Mouse (Mus musculus) ES-E14 (cell line): ENCODE results near the gene Arpc1b. TPM values are rescaled to one million over a fixed set of nuclear protein-coding genes. Genes with fewer than 3 reads are reported as not detected.

Experiments used
- DNase-seq: peaks from one replicate; pipeline ENCODE4 v3.0.0-alpha.2; 2013; ENCODE audit warnings: low read depth, low spot score
- H3K27ac ChIP-seq: 2 replicates; pipeline ENCODE4 v1.5.1; 2012; ENCODE audit warnings: low read depth, mild to moderate bottlenecking, low read length, moderate library complexity, mixed read lengths; ENCODE audit not compliant: poor library complexity, insufficient read depth, severe bottlenecking
- H3K36me3 ChIP-seq: 2 replicates; pipeline ENCODE4 v1.6.1; 2012; ENCODE audit warnings: mild to moderate bottlenecking, low read length, moderate library complexity, mixed read lengths; ENCODE audit not compliant: control insufficient read depth, poor library complexity, insufficient read depth, severe bottlenecking
- H3K4me1 ChIP-seq, 2 experiments: fragments of 150-350 bp in 1 of 2; sonication (generic) in 1 of 2; 2 replicates each; pipeline ENCODE4 v1.6.1; 2012; ENCODE audit warnings: low read length in 2 of 2, mild to moderate bottlenecking in 1 of 2, mixed read lengths in 1 of 2; ENCODE audit not compliant: control insufficient read depth in 2 of 2, insufficient read depth in 2 of 2, poor library complexity in 1 of 2
- H3K4me3 ChIP-seq, 2 experiments: fragments of 150-350 bp in 1 of 2; sonication (generic) in 1 of 2; 2 replicates each; pipeline ENCODE4 v1.5.1; 2012; ENCODE audit warnings: low read length in 2 of 2, low read depth in 1 of 2, mild to moderate bottlenecking in 1 of 2, mixed read lengths in 1 of 2; ENCODE audit not compliant: insufficient read depth in 1 of 2, poor library complexity in 1 of 2, severe bottlenecking in 1 of 2
- H3K9ac ChIP-seq: 2 replicates; pipeline ENCODE4 v1.6.1; 2012; ENCODE audit warnings: low read depth, mild to moderate bottlenecking, low read length, mixed read lengths; ENCODE audit not compliant: poor library complexity, insufficient read depth, severe bottlenecking
- H3K9me3 ChIP-seq: fragments of 150-350 bp; sonication (generic); 2 replicates; pipeline ENCODE4 v1.6.1; 2012; ENCODE audit warnings: low read depth, mild to moderate bottlenecking, low read length; ENCODE audit not compliant: control insufficient read depth, insufficient read depth
- CHD2 ChIP-seq: IDR thresholded peaks from 2 replicates; pipeline ENCODE4 v1.6.1; 2014; ENCODE audit warnings: mild to moderate bottlenecking, low read depth, low read length, inconsistent platforms
- HCFC1 ChIP-seq: IDR thresholded peaks from 2 replicates; pipeline ENCODE4 v1.6.1; 2012; ENCODE audit warnings: low read length, inconsistent platforms, borderline replicate concordance; ENCODE audit not compliant: insufficient read depth
- MAFK ChIP-seq: IDR thresholded peaks from 2 replicates; pipeline ENCODE4 v1.6.1; 2014; ENCODE audit warnings: mild to moderate bottlenecking, low read depth, low read length, inconsistent platforms; ENCODE audit not compliant: insufficient read depth
- ZC3H11A ChIP-seq: IDR thresholded peaks from 2 replicates; pipeline ENCODE4 v1.6.1; 2012; ENCODE audit warnings: low read depth, mild to moderate bottlenecking, inconsistent platforms, low read length, borderline replicate concordance
- ZNF384 ChIP-seq: IDR thresholded peaks from 2 replicates; pipeline ENCODE4 v1.6.1; 2012; ENCODE audit warnings: low read depth, low read length, inconsistent platforms
- in situ Hi-C, 2 experiments: fragments of 600-800 bp; cut with MboI; formaldehyde crosslinking; loops; one replicate each; pipeline ENCODE4 v1.15.1; 2025; ENCODE audit warnings: low sequenced_read_pairs in 2 of 2, inconsistent platforms in 1 of 2; ENCODE audit not compliant: unreplicated experiment in 2 of 2
- total RNA-seq: library from RNA; depleted of rRNA; stranded (reverse); fragments of 300-350 nt; gene quantifications from 2 replicates; pipeline ENCODE4 v1.2.3, GENCODE M21; 2012

The Arpc1b gene
- total RNA-seq, 1 experiment, result 249 TPM

GRCm38 (mm10) chr5:145114606-145115473 is 825 bp downstream of the Arpc1b start:
- H3K4me1 ChIP-seq, result peaks cover 2 to 12% of the 10 kb centered on the region in 2 experiments; a peak in 3 of 4 replicates
- H3K27ac ChIP-seq, result no peak overlapping the region
- no peak for DNase-seq
- in situ Hi-C loops, result no loop called here
- no peaks in the 10 kb centered on the region; the same call in none of the 2 replicates for H3K36me3 ChIP-seq
- H3K4me3 ChIP-seq, result peak overlapping the region; percentile 81 to 91
- no peaks in the 10 kb centered on the region for H3K9me3 ChIP-seq
- H3K9ac ChIP-seq, result peak overlapping the region; percentile 78
- TF ChIP-seq ZNF384, result no peak
- no peak for TF ChIP-seq ZC3H11A
- no peak for TF ChIP-seq HCFC1
- no peak for TF ChIP-seq CHD2
- TF ChIP-seq MAFK, result no peak

GRCm38 (mm10) chr5:145115736-145116135 is 1.7 kb downstream of the Arpc1b start:
- in situ Hi-C loops, result no loop called here
- H3K4me1 ChIP-seq, result peaks cover 2 to 8% of the 10 kb centered on the region in 2 experiments; a peak in 3 of 4 replicates
- no peaks in the 10 kb centered on the region for H3K9me3 ChIP-seq
- no peak overlapping the region; a peak in 1 of 4 replicates for H3K4me3 ChIP-seq
- no peak overlapping the region; the same call in 1 of the 2 replicates for H3K27ac ChIP-seq
- DNase-seq, result no peak
- H3K36me3 ChIP-seq, result no peaks in the 10 kb centered on the region
- TF ChIP-seq ZC3H11A (no peak), MAFK (no peak), CHD2 (no peak), HCFC1 (no peak), ZNF384 (no peak)
- H3K9ac ChIP-seq, result no peak overlapping the region; the same call in 1 of the 2 replicates

- no peak for TF ChIP-seq MAFK
- TF ChIP-seq CHD2, result no peak
- no peak for TF ChIP-seq ZC3H11A
- TF ChIP-seq ZNF384, result no peak
- TF ChIP-seq HCFC1, result no peak
- peaks cover 2 to 8% of the 10 kb centered on the region in 2 experiments; a peak in 3 of 4 replicates for H3K4me1 ChIP-seq
- in situ Hi-C loops, result no loop called here
- H3K27ac ChIP-seq, result no peak overlapping the region; the same call in 1 of the 2 replicates
- H3K9ac ChIP-seq, result no peak overlapping the region; the same call in 1 of the 2 replicates
- H3K4me3 ChIP-seq, result peak overlapping the region in 1 of 2 experiments; percentile 36; a peak in 1 of 4 replicates
- no peaks in the 10 kb centered on the region for H3K9me3 ChIP-seq
- H3K36me3 ChIP-seq, result no peaks in the 10 kb centered on the region
- DNase-seq, result no peak
These were observed 2.3 kb downstream of the Arpc1b start for GRCm38 (mm10) chr5:145116316-145116715.

DNA sequence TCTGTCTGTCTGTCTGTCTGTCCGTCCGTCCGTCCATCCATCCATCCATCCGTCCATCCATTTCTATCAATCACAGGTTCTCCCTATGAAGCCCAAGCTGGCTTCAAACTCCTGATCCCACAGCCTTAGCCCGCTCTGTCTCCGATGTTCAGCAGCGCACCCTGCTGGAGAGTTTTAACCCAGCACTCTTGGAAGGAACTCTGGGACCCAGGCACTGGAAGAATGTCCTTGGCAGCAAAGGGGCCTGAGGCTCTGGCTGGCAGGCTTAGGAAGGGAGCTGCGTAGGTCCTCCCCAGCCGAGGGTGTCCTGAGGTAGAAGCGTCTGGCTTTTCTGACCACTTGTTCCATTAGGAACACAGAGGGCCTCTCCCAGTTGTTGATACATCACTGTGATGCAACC is 2.9 kb downstream of the Arpc1b start:
- H3K9me3 ChIP-seq, result no peaks in the 10 kb centered on the region
- peak; percentile 88 for DNase-seq
- H3K36me3 ChIP-seq, result peaks cover 3% of the 10 kb centered on the region
- TF ChIP-seq MAFK, result no peak
- TF ChIP-seq ZC3H11A, result no peak
- TF ChIP-seq ZNF384, result no peak
- no peak for TF ChIP-seq CHD2
- TF ChIP-seq HCFC1, result no peak
- no peak overlapping the region for H3K27ac ChIP-seq
- peaks cover 2 to 8% of the 10 kb centered on the region in 2 experiments; a peak in 3 of 4 replicates for H3K4me1 ChIP-seq
- H3K4me3 ChIP-seq, result peak overlapping the region in 1 of 2 experiments; percentile 36; a peak in 2 of 4 replicates
- in situ Hi-C loops, result no loop called here
- no peak overlapping the region; the same call in 1 of the 2 replicates for H3K9ac ChIP-seq
